Mouse (Mus musculus): ENCODE data around the gene Lysmd1.
"Not testable (repeated sequence)": the region's sequence is repeated elsewhere in the genome, so short reads cannot be mapped to it uniquely, and the experiment has no call there.

Lysmd1 gene

DNA sequence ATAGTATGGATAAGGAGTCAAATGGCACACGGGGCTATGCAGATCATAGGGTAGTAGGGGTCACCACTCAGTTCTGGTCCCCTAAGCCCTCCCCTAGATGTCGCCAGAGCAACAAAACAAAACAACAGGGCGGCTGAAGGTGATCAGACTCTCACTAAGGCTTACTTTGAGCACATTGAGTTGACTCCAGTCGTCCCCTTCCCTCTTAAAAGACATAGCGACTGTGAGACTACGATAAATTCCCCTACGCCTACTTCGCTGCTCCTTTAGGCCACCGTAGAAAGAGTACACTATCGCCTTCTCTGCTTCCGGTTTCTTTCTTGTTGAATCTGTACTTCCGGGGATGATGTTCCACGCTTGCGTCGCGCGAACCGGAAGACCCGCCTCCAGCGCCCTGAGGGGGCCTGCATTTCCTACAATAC is at the start of gene Lysmd1, which contains the start of gene Scnm1:
Gene Lysmd1, plus strand, starts transcription at position 409 of the 422 bp plus-strand sequence.
Gene Scnm1, minus strand, starts transcription at position 332 of the 422 bp plus-strand sequence.
- peak; percentile 79 to 91 for DNase-seq (ENCODE audit: low spot score in 2 of 2)

DNA sequence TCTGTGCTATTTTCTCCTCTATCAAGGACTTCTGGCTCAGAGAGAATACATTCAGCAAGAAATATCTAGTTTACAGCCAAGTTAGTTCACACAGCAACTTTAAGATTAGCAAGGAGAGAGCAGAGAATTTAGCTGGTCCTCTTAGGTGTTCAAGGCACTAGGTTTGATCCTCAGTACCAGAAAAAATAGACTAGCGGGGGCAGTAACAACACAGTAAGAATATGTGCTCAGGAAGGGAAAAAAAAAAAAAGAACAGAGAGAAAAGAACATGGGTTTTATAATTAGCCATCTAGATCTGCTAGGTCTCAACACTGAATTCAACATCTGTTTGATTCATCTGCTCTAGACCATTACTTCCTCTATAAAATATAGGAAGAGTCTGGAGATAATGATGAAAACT is 45.8 kb upstream of the Lysmd1 start:
- DNase-seq (ENCODE audit: low spot score in 2 of 2) = no peak

DNA sequence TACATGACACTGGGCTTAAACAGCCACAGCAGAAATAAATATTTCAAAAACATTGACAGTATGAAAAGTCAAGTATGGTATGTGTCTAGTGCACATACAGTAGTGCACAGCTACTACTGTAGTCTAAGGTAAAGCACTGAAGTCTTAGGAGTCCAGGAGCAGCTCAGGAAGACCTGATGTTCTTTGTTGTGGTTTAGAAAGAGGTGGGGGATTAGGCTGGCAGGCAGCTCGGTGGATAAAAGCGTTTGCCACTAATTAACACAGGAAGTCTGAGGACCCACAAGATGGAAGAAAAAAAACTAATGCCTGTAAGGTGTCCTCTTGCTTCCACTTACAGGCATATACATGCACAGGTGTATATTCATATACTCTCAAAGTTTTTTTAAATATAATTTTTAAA is 33.0 kb upstream of the Lysmd1 start:
- no peak for DNase-seq (ENCODE audit: low spot score in 2 of 2)

DNA sequence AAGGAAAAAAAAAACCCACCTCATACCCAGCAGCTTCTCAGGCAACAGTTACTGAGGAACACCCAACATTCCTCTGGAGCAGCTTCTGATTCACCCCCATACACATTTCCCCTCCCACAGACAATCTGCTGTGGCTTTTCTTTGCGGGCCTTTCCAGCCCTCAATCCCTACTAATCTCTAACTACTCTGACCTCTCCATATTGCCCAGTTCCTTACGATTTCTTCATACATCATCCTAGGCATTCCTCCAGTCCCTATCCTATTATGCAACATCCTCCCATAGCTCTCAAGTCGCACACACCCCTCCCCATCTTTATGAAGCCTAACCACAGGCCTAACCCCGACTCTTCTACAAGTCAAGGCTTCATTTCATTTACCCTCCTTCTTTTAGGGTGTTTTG is 28.8 kb upstream of the Lysmd1 start:
- DNase-seq (ENCODE audit: low spot score in 2 of 2) = no peak

DNA sequence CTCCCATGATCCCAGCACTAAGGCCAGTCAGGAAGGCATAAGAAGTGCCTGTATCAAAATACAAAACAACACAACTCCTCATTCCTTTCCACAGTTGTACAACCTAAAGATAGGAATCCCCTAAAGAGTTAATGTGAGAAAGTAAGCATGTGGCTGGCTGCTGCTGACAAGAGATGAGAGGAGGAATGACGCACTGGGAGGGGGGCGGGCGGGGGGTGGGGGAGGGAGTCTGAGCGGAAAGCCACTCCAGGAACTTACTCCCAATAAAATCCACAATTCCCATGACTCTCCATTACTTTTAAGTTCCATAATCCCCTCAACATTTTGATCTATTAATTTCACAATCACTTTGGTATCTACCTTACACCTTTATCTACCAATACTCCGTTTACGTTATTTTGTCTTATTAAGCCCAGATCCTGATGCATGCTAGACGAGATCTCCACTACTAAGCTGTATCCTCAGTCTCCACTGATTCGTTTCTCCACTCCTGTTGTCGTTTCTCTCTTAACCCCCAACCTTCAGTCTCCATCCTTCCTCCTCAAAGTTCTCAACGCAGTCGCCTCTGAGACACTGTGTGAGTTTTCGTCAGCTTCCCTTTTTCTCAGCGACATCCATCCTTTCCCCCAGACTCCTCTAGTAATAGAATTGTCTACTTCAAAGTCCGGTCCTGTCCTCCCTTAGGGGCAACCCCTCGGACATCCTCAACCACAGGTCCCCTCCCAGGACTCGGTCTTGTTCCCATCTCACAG is 28.1 kb upstream of the Lysmd1 start:
- DNase-seq (ENCODE audit: low spot score in 2 of 2) = no peak

DNA sequence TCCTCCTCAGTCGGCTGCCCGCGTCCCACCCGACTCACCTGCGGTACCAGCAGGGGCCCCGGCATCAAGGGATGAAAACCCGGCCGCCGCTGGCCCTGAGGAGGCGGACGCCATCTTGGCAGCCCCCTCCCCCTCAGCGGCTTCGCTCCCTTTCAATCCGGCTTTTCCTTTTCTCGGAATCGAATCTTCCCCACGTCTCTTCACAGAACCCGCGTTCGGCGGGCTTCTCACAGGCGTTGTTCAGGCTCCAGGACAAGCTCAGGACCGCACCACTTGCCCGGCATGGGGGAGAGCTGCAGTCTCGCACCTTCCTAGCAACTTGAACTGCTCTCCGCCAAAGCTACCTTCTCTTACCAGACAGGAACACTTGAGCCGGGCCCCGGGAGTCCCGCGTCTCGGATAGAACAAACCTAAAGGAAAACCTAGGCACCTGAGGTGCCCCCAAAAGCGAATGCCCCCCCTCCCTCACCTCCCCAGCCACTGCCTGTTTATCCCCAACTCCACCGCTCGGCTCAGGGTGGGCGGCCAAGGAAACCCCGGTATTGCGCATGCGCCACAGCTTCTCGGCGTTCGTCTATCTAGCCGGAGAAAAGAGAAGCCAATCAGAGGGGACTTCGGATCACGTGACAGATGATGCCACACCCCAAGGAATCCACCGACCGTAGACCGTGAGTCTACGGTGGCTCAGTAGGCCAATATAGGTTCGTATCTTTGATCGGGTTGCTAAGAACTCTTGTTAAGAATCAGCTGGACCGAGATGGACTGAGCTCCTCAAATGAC is 27.4 kb upstream of the Lysmd1 start, which contains the start of gene Pip5k1a:
Gene Pip5k1a, minus strand, starts transcription at position 593 of the 780 bp plus-strand sequence.
- DNase-seq (ENCODE audit: low spot score in 2 of 2) = peak; percentile 85 to 94

DNA sequence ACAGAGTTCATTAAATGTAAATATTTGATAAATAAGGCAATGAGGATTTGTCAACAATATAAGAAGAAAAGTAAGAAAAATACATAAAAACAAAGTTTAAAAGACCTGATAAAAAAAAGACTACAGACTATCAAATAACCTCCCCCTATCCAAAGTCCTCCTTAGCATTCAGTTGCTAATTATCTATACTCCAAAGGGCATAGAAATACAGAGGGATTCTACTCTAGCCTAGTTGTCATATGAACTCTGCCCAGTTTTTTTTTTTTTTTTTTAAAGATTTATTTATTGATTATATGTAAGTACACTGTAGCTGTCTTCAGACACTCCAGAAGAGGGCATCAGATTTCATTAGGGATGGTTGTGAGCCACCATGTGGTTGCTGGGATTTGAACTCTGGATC is 26.6 kb upstream of the Lysmd1 start:
- not testable (repeated sequence) for DNase-seq (ENCODE audit: low spot score in 2 of 2)

DNA sequence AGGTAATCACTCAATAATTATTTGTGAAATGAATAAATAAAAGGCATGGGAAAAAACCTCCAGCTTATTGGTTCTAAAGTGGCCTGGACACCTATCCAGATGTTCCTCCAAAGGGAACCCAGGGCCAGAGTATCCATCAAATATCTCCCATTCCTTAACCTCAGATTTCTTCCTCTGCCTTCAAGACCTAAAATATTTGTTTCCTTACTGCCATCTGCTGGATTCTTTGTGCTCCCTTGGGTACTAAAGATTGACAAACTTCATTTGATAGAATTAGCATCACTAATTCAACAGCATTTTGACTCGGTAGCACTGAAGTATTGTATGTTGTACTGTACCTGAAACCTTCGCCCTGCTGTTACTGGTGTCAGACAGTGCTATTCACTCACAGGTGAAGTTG is 26.0 kb upstream of the Lysmd1 start:
- no peak for DNase-seq (ENCODE audit: low spot score in 2 of 2)

DNA sequence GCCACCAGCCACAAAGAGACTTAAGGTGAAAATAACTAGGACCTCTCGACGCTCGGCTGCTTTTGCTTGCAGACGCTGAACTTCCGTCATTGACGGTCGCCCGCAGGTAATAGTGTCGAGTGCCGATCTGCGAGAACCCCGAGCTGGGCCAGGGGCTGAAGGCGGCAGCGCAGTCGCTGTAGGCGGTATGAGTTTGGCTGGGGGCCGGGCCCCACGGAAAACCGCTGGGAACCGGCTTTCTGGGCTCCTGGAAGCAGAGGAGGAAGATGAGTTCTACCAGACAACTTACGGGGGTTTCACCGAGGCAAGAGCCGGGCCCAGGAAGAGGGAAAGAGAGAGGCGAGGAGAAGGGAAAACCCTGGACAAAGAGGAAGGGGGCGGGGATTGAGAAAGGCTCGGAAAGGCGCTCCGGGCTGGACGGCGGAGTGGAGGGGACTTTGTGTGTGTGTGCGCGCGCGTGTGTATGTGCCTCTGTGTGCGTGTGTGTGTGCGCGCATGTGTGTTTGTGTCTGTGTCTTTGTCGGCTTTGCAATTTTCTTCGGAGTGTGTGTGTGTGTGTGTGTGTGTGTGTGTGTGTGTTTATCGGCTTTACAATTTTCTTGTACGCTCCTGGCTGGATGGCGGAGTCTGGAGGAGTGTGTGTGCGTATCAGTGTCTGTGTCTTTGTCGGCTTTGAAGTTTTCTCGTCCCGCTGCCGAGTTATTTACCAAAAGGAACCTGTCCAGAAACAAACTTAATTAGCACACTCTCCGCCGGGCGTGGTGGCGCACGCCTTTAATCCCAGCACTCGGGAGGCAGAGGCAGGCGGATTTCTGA is 22.8 kb upstream of the Lysmd1 start, which contains the start of gene Vps72:
Gene Vps72, plus strand, starts transcription at position 112 of the 816 bp plus-strand sequence.
- DNase-seq (ENCODE audit: low spot score in 2 of 2) = peak; percentile 89 to 90

DNA sequence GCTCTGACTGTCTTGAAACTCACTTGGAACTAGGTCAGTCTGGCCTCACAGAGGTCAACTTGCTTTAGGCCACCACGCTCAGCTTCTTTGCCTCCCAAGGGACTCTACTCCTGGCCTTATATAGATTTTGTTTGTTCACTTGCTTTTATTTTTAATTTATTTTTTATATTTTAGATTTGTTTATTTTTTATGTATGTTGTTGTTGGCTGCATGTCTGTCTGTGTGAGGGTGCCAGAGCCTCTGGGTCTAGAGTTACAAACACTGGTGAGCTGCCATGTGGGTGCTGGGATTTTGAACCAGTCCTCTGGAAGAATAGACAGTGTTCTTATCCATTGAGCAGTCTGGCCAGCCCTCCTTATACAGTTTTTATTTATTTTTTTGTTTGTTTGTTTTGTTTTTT is 21.1 kb upstream of the Lysmd1 start:
- no peak for DNase-seq (ENCODE audit: low spot score in 2 of 2)

DNA sequence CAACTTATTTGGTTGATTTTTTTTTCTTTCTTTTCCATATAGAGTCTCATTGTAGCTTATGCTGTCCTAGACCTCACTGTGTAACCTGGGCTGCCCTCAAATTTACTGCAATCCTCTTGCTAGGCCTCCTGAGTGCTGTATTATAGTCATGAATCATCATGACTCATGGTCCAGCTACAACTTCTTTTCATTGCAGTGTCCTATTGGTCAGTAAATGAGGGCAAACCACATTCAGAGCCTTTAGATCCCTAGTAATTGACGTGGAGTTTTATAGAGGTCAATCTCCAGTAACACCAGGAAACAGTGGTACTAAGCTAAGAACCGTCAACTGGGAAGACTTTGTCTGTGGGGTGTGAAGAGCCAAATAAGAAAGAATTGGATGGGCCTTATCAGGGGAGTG is 16.1 kb upstream of the Lysmd1 start:
- no peak for DNase-seq (ENCODE audit: low spot score in 2 of 2)

DNA sequence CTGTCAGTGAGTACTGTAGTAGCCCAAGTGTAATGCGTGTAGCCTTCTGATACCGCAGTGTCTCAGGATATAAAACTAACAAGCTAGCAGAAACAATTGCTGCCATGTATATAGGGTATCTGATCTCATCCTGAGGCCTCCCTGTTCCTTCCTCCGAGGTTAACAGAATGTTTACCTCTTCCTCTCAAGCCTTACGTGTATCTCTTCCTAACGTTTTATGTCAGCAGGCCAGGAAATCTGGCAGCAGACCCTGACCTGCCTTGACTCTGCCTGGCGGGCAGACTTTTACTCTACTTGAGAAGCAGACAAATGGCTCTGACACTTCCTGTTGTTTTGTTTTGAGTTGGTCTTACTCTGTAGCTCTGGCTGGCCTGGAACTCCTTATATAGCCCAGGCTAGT is 12.3 kb upstream of the Lysmd1 start:
- no peak for DNase-seq (ENCODE audit: low spot score in 2 of 2)

DNA sequence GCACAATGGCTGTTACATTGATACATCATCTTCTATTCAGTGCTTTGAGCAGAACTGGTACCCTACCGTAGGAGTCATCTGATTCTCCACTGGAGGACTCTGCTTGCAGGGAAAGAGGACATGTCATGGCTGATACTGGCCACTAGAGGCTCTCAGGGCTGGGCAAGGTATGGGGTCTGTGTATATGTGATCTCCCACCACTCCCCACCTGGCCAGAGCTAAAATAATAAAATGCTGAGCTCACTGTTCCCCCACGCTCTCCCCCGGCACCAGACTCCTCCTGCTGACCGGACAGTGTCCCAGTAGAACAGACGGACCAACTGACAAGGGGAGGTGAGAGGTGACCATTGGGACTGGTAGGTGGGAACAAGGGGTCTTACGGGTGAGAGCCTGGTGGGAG is 9.6 kb upstream of the Lysmd1 start, which contains the start of gene Tmod4:
Gene Tmod4, plus strand, starts transcription at position 231 of the 400 bp plus-strand sequence.
- DNase-seq (ENCODE audit: low spot score in 2 of 2) = no peak

DNA sequence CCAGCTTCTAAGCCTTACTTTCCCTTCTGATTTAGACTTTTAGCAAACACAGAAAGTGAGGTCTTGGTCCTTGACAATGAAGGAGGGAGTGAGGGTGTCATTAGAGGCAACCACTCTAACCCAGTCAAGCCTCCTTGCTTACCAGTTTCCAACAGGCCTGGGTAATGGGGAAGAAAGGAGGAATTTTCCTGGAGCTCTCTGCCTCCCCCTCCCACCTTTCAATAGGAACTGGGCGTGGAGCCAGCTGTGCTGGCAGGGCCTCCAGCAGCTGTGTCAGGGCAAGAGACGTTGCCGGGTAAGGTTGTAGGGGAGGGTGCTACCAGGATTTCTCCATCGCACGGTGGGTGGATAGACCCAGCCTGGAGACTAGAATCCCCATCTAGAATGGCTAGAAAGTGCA is 8.9 kb upstream of the Lysmd1 start:
- DNase-seq (ENCODE audit: low spot score in 2 of 2) = no peak

DNA sequence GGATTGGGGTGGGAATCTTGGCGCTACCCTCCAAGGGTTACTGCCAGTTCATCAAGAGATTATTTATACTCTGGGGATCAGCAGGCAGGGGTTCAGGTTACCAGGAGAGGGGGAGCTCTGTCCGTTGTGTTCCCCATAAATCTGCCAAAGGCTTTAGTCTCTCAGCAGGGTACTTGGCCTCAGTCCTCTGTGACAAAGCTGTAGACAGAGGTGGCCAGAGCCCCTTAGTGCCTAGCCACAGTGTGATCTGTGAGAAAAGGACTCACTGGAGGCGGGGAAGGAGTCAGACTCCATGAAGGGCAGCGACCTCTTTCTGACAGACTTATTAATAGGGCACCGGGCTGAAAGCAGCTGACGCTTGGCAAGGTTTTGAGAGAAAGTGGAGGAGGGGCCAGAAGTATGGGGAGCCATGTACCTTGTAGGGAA is 4.6 kb upstream of the Lysmd1 start:
- no peak for DNase-seq (ENCODE audit: low spot score in 2 of 2)

DNA sequence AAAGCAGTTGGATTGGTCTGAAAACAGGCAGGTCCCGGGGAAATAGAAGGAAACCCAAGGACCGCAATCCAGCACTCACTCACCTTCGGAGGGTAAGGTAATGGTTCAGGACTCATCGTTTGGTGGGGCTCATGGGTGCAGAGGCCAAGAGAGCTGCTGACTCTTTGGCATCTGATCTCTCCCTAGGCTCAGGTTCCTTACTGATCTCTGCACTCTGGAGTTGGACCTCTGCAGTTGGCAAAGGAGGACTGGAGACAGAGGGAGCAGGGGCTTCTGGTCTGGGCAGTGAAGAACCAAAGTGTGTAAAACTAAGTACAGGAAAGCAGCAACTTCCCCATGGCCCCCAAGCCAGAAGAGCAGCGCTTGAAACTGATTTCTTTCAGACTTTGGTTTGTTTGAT is 3.8 kb upstream of the Lysmd1 start:
- DNase-seq (ENCODE audit: low spot score in 2 of 2) = no peak

DNA sequence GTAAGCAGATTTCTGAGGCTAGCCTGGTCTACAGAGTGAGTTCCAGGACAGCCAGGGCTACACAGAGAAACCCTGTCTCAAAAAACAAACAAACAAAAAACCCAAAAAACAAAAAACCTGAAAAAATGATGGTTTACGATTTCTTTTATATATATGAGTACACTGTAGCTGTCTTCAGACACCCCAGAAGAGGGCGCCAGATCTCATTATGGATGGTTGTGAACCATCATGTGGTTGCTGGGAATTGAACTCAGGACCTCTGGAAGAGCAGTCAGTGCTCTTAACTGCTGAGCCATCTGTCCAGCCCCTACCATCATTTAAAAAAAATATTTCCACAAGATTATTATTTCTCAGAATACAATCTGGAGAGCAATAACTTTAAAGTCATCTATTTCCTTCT is 1.5 kb upstream of the Lysmd1 start:
- not testable (repeated sequence) for DNase-seq (ENCODE audit: low spot score in 2 of 2)

DNA sequence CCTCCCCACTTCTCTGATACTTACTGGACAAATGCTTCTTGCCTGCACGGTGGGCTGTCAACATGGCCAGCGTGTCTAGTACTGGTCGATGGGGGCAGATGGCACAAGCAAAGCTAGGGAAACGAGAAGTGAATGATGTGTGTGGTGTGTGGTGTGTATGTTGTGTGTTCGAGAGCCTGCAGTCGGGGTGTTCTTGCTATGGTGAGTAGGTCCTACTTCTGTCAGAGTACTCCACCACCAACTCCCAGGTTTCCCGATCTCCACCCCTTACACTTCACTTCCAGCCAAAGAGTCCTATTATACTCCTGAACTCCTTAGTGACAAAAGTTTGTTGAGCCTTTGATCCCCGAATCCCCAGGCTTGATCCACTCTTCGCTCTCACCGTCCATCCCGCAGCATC is 712 bp upstream of the Lysmd1 start:
- no peak for DNase-seq (ENCODE audit: low spot score in 2 of 2)

DNA sequence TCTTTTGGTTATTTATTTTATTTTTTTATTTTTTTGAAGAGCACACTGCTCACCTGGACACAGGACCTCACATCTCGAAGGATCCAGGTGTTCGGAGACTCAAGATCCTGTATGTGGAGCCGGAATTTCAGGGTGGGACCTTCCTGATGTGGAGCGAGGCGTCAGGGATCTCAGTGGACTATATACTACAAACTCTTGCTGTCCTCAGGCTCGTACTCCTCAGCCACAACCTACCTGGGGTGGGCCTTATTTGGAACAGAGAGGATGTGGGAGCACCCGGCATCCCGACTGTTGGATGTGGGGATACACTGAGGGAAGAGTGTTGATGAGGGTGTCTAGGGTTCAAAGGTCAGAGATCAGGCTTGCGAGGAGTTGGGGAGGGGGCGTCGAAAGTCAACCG is 245 bp downstream of the Lysmd1 start:
- DNase-seq (ENCODE audit: low spot score in 2 of 2) = not testable (repeated sequence)

DNA sequence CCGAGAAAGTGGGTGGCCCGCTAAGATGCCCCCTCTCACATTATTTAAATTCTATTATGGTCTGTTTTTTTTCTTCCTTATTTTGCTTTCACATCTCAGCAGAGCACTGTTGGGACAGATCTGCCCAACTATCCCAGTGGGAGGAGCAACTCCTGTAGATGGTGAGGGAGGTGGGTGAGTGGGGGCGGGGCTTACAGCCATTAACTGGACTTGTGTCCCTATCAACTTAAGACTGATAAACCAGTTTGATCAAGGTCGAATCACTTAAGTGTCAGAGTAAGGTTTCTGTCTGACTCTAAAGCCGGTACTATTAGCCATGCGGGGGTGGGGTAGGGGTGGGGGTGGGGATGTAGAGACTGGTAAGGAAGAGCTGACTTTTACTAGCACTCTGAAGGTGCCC is 1.1 kb downstream of the Lysmd1 start:
- peak; percentile 36 to 60 for DNase-seq (ENCODE audit: low spot score in 2 of 2)

DNA sequence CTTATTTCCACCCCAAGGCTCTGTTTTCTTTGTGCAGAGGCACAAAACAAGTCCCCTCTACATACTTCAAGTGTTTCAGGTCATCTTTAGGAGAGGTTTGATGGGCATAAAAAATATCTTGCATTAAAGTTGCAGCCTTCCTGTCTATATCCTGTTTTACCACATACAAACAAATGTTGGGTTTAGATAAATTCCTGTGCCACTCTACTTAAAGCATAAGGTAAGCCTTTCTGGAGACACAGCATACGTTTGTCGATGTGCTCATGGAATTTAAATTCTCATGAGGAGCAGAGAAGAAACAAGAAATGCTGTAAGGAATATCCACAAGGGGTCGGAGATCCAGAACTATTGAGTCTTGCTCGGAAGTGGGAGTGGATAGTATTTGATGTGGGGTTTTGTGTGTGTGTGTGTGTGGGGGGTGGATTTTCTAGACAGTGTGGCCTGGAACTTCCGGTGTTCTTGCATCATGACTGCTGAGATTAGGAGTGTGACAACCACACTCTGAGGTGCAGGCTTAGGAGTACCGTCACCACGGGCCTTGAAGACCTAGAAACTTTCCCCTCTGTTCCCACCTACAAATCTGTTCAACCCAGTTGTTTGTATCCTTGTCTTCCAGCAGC is 1.7 kb downstream of the Lysmd1 start:
- no peak for DNase-seq (ENCODE audit: low spot score in 2 of 2)

Measured in urinary bladder, postnatal 36 days (tissue).